Mouse (Mus musculus) lung, adult 2 months (tissue): ENCODE results near the gene Acp4. TPM values are rescaled to one million over a fixed set of nuclear protein-coding genes. Genes with fewer than 3 reads are reported as not detected.
"Not testable (repeated sequence)": the region's sequence is repeated elsewhere in the genome, so short reads cannot be mapped to it uniquely, and the experiment has no call there.

Experiments used
- DNase-seq: peaks from one replicate; pipeline ENCODE4 v3.0.0; 2022
- H3K4me1 ChIP-seq: fragments of 200-500 bp; 2 replicates; pipeline ENCODE4 v1.6.1; 2011; ENCODE audit warnings: low read length; ENCODE audit not compliant: control insufficient read depth, insufficient read depth
- H3K4me3 ChIP-seq: fragments of 200-500 bp; replicated peaks from 2 replicates; pipeline ENCODE3; 2011; ENCODE audit warnings: low read depth, mild to moderate bottlenecking, control low read depth, low read length; ENCODE audit errors: extremely low read depth
- CTCF ChIP-seq: fragments of 200-500 bp; IDR thresholded peaks from 2 replicates; pipeline ENCODE4 v1.5.1; 2011; ENCODE audit warnings: mild to moderate bottlenecking, low read length, control low read depth; ENCODE audit not compliant: insufficient read depth
- POLR2A ChIP-seq: fragments of 200-500 bp; IDR thresholded peaks from 2 replicates; pipeline ENCODE4 v1.6.1; 2011; ENCODE audit warnings: low read depth, mild to moderate bottlenecking, control low read depth, low read length, borderline replicate concordance; ENCODE audit errors: extremely low read depth
- WGBS: fragments of 180-500 bp; shearing (Covaris S2); methylation state at CpG from one replicate; pipeline ENCODE4 v1.1.7; 2018; 5-methylcytosine and 5-hydroxymethylcytosine counted together
- polyA plus RNA-seq: library from polyadenylated mRNA; depleted of rRNA; stranded (reverse); fragments of >200 nt; gene quantifications from 2 replicates; pipeline ENCODE4 v1.2.3, GENCODE M21; 2012

Gene Acp4
- polyA plus RNA-seq, 1 experiment, result not detected

GRCm38 (mm10) chr7:44247971-44248370 lies 9.2 kb downstream of the Acp4 start:
- 90% methylated on average over 2 of the region's 2 CpGs for WGBS
- Histone ChIP-seq H3K4me3 (no peak overlapping the region), H3K4me1 (peaks cover 3% of the 10 kb centered on the region; the same call in 1 of the 2 replicates)
- DNase-seq, result no peak
- TF ChIP-seq CTCF (no peak), POLR2A (no peak)

- TF ChIP-seq CTCF, result no peak
- TF ChIP-seq POLR2A, result no peak
- WGBS, result under 1% methylated on average over 23 of the region's 23 CpGs
- no peak for DNase-seq
- Histone ChIP-seq H3K4me1 (peaks cover 3% of the 10 kb centered on the region; the same call in 1 of the 2 replicates), H3K4me3 (peak overlapping the region; percentile 99)
These were observed 10.2 kb downstream of the Acp4 start for GRCm38 (mm10) chr7:44246984-44247470.

- under 1% methylated on average over 62 of the region's 62 CpGs for WGBS
- H3K4me1 ChIP-seq, result peaks cover 3% of the 10 kb centered on the region; the same call in 1 of the 2 replicates
- H3K4me3 ChIP-seq, result peak within 1 kb of the TSS; percentile 99
- peak; percentile 94 for DNase-seq
- no peak for TF ChIP-seq CTCF
- TF ChIP-seq POLR2A, result peak; percentile 97
These were observed 10.9 kb downstream of the Acp4 start, which contains the start of the genes 1700028J19Rik and 2410002F23Rik for GRCm38 (mm10) chr7:44246055-44246983. Gene 1700028J19Rik (minus strand): TSS chr7:44246695. Gene 2410002F23Rik (plus strand): TSS chr7:44246722.

GRCm38 (mm10) chr7:44244080-44244479 lies 13.1 kb downstream of the Acp4 start:
- no peak overlapping the region for H3K4me3 ChIP-seq
- DNase-seq, result no peak
- TF ChIP-seq POLR2A (no peak), CTCF (no peak)
- H3K4me1 ChIP-seq, result peaks cover 3% of the 10 kb centered on the region; the same call in 1 of the 2 replicates
- WGBS, result 50% methylated on average over 1 of the region's 1 CpGs

- no peak overlapping the region for H3K4me3 ChIP-seq
These were observed 16.0 kb downstream of the Acp4 start for GRCm38 (mm10) chr7:44241163-44241562.

GRCm38 (mm10) chr7:44240712-44241111 lies 16.5 kb downstream of the Acp4 start:
- no peak for DNase-seq
- peaks cover 3% of the 10 kb centered on the region; the same call in 1 of the 2 replicates for H3K4me1 ChIP-seq
- no peak overlapping the region for H3K4me3 ChIP-seq
- TF ChIP-seq POLR2A (no peak), CTCF (no peak)
- 57% methylated on average over 1 of the region's 1 CpGs for WGBS

More at GRCm38 (mm10) chr7:44241163-44241562, 16.0 kb downstream of the Acp4 start:
- peaks cover 3% of the 10 kb centered on the region; the same call in 1 of the 2 replicates for H3K4me1 ChIP-seq
- 66% methylated on average over 2 of the region's 2 CpGs for WGBS
- TF ChIP-seq CTCF (no peak), POLR2A (no peak)
- DNase-seq, result no peak

GRCm38 (mm10) chr7:44239913-44240312 lies 17.3 kb downstream of the Acp4 start:
- TF ChIP-seq POLR2A (no peak), CTCF (no peak)
- Histone ChIP-seq H3K4me1 (no peaks in the 10 kb centered on the region), H3K4me3 (no peak overlapping the region)
- 40% methylated on average over 2 of the region's 2 CpGs for WGBS
- no peak for DNase-seq

GRCm38 (mm10) chr7:44235909-44236308 lies 21.3 kb downstream of the Acp4 start, which contains the start of gene Gm36864:
Gene Gm36864 (plus strand): TSS chr7:44236177.
- DNase-seq, result no peak
- WGBS, result 67% methylated on average over 3 of the region's 3 CpGs
- no peak within 1 kb of the TSS for H3K4me3 ChIP-seq

GRCm38 (mm10) chr7:44225076-44225475 lies 32.1 kb downstream of the Acp4 start, which contains the start of gene Klk1:
Gene Klk1 (plus strand): TSS chr7:44225360.
- no peak for DNase-seq
- Histone ChIP-seq H3K4me3 (no peak within 1 kb of the TSS), H3K4me1 (no peaks in the 10 kb centered on the region)
- TF ChIP-seq POLR2A, result no peak
- TF ChIP-seq CTCF, result no peak
- WGBS, result 35% methylated on average over 1 of the region's 1 CpGs

More at GRCm38 (mm10) chr7:44235909-44236308, 21.3 kb downstream of the Acp4 start, which contains the start of gene Gm36864:
- no peaks in the 10 kb centered on the region for H3K4me1 ChIP-seq
- TF ChIP-seq CTCF (no peak), POLR2A (no peak)

GRCm38 (mm10) chr7:44222335-44222734 lies 34.8 kb downstream of the Acp4 start:
- H3K4me3 ChIP-seq, DNase-seq, H3K4me1 ChIP-seq: not testable (repeated sequence)
- 66% methylated on average over 6 of the region's 6 CpGs for WGBS

- H3K4me3 ChIP-seq, DNase-seq, H3K4me1 ChIP-seq: not testable (repeated sequence)
- WGBS, result 71% methylated on average over 9 of the region's 10 CpGs
These were observed 35.6 kb downstream of the Acp4 start for GRCm38 (mm10) chr7:44221601-44222000.
